Mouse (Mus musculus): ENCODE data around the gene Krt20.

DNA sequence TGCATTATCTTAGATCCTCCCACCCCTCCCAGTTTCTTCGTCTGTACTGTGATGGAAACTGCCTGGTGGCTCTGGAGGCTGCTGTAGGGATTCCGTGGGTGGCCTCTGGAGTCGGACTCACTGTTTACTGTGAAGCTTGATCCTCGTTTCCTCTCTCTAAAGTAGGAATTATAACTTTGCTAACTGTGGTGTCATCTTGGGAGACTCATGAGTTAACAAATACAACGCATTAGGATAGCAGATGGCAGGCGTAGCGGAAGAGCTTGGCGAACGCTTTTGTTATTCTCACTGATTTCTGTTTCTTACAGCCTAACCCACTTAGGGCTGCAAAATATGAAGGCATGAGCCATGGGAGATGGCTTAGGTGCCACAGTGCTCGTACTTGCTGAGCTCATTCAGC, 45.5 kb downstream of the Krt20 start:
- TF ChIP-seq CTCF (conservative IDR thresholded peaks at IDR 0.05; ENCODE audit: insufficient read depth, insufficient read length, low read depth, low read length) (no peak), POLR2A (IDR thresholded peaks at IDR 0.05; ENCODE audit: low read depth, low read length) (no peak)
